51 mouse cellular contexts compared by ENCODE assay signal in genomic region chr16:17943466-17943865, GRCm38 (mm10). TPM values are rescaled to one million over a fixed set of nuclear protein-coding genes. Genes with fewer than 3 reads are reported as not detected.
"Had no signal": no experiment of that assay in that cellular context is flagged by ENCODE, and none has a peak within 500 bp of the region (broad histone marks: within the 10 kb centered on the region; RNA-seq: fewer than 3 reads in every experiment).

No protein-coding gene starts in this region.

- H3K27ac ChIP-seq: heart, embryonic 10.5 days; heart, embryonic 13.5 days; heart, embryonic 15.5 days; hindbrain, embryonic 10.5 days; hindbrain, embryonic 12.5 days; hindbrain, embryonic 13.5 days; hindbrain, embryonic 14.5 days; hindbrain, embryonic 15.5 days; hindbrain, postnatal 0 days; intestine, embryonic 15.5 days; kidney, embryonic 15.5 days; kidney, postnatal 0 days; layer of hippocampus, adult 2 months had no signal

- H3K36me3 ChIP-seq: heart, embryonic 10.5 days; heart, embryonic 12.5 days; heart, embryonic 13.5 days; heart, embryonic 15.5 days; hindbrain, embryonic 10.5 days; hindbrain, embryonic 12.5 days; hindbrain, embryonic 13.5 days; hindbrain, embryonic 15.5 days; intestine, embryonic 15.5 days; kidney, embryonic 15.5 days had no signal

- H3K4me3 ChIP-seq: heart, embryonic 10.5 days; heart, embryonic 12.5 days; heart, embryonic 13.5 days; heart, embryonic 15.5 days; hindbrain, embryonic 10.5 days; hindbrain, embryonic 12.5 days; hindbrain, embryonic 13.5 days; hindbrain, embryonic 15.5 days; intestine, embryonic 15.5 days; kidney, embryonic 15.5 days; layer of hippocampus, adult 2 months had no signal

- H3K4me1 ChIP-seq: heart, embryonic 10.5 days; heart, embryonic 12.5 days; heart, embryonic 15.5 days; hindbrain, embryonic 13.5 days; hindbrain, embryonic 15.5 days had no signal

- DNase-seq: heart, postnatal 10 days; heart, postnatal 14 days; heart, postnatal 4 days; kidney, adult 11 months; kidney, adult 18-20 months; kidney, adult 2 months; kidney, adult 8-10 months; kidney, adult 9 months; kidney, postnatal 10 days; kidney, postnatal 14 days; kidney, postnatal 25 days; kidney, postnatal 36 days; kidney, postnatal 4 days; layer of hippocampus, adult 9-11 months; layer of hippocampus, postnatal 36 days had no signal

- H3K27me3 ChIP-seq: hindbrain, embryonic 12.5 days; hindbrain, embryonic 15.5 days; intestine, embryonic 15.5 days; kidney, embryonic 15.5 days had no signal

RNA-seq across cellular contexts. Expression of gene Gsc2, which starts 28.6 kb away (rescaled TPM):
- total RNA-seq: heart, adult 8-10 months; heart, postnatal 10 days; heart, postnatal 14 days; heart, postnatal 25 days; heart, postnatal 4 days; hematopoietic stem cell, adult 5-6 weeks; layer of hippocampus, adult 18-20 months; layer of hippocampus, adult 2 months; layer of hippocampus, adult 8-10 months; layer of hippocampus, postnatal 10 days; layer of hippocampus, postnatal 14 days; layer of hippocampus, postnatal 25 days; layer of hippocampus, postnatal 36 days; left cerebral cortex, adult 18-20 months had no signal
- polyA plus RNA-seq: heart, embryonic 11.5 days; heart, embryonic 12.5 days; heart, embryonic 13.5 days; heart, embryonic 14.5 days; heart, embryonic 15.5 days; heart, embryonic 16.5 days; heart, postnatal 0 days; hindbrain, embryonic 11.5 days; inflammation-experienced regulatory T-cells, adult 6 months; intestine, embryonic 14.5 days; intestine, embryonic 15.5 days; intestine, embryonic 16.5 days; intestine, postnatal 0 days; kidney, adult 2 months; kidney, embryonic 14.5 days; kidney, embryonic 15.5 days; kidney, embryonic 16.5 days; large intestine, adult 2 months had no signal

RNA-seq across cellular contexts. Expression of gene Vpreb2, which starts 36.8 kb away (rescaled TPM):
- total RNA-seq: heart, adult 8-10 months; heart, postnatal 10 days; heart, postnatal 14 days; heart, postnatal 25 days; heart, postnatal 4 days; hindbrain, postnatal 0 days; layer of hippocampus, adult 2 months; layer of hippocampus, adult 8-10 months; layer of hippocampus, postnatal 10 days; layer of hippocampus, postnatal 25 days; layer of hippocampus, postnatal 36 days had no signal
- polyA plus RNA-seq: heart, embryonic 10.5 days; heart, embryonic 11.5 days; heart, embryonic 12.5 days; heart, embryonic 13.5 days; heart, embryonic 14.5 days; heart, embryonic 15.5 days; heart, embryonic 16.5 days; heart, postnatal 0 days; hindbrain, embryonic 10.5 days; hindbrain, embryonic 11.5 days; hindbrain, embryonic 12.5 days; hindbrain, embryonic 13.5 days; hindbrain, embryonic 14.5 days; hindbrain, embryonic 15.5 days; hindbrain, embryonic 16.5 days; hindbrain, postnatal 0 days; inflammation-experienced regulatory T-cells, adult 6 months; intestine, embryonic 14.5 days; intestine, embryonic 15.5 days; intestine, embryonic 16.5 days; intestine, postnatal 0 days; kidney, adult 2 months; kidney, embryonic 14.5 days; kidney, embryonic 15.5 days; kidney, embryonic 16.5 days; kidney, postnatal 0 days; large intestine, adult 2 months had no signal

RNA-seq across cellular contexts. Expression of gene Tssk2, which starts 45.0 kb away (rescaled TPM):
- total RNA-seq: heart, postnatal 10 days; heart, postnatal 14 days; heart, postnatal 25 days; heart, postnatal 4 days; hematopoietic stem cell, adult 5-6 weeks; hindbrain, postnatal 0 days; layer of hippocampus, adult 18-20 months; layer of hippocampus, adult 2 months; layer of hippocampus, adult 8-10 months; layer of hippocampus, postnatal 10 days; layer of hippocampus, postnatal 14 days; layer of hippocampus, postnatal 25 days; layer of hippocampus, postnatal 36 days; left cerebral cortex, adult 18-20 months had no signal
- polyA plus RNA-seq: heart, embryonic 10.5 days; heart, embryonic 12.5 days; heart, embryonic 13.5 days; heart, embryonic 14.5 days; heart, embryonic 15.5 days; heart, embryonic 16.5 days; heart, postnatal 0 days; hindbrain, embryonic 10.5 days; hindbrain, embryonic 11.5 days; hindbrain, embryonic 13.5 days; hindbrain, embryonic 14.5 days; hindbrain, embryonic 15.5 days; hindbrain, postnatal 0 days; intestine, embryonic 14.5 days; intestine, embryonic 15.5 days; intestine, embryonic 16.5 days; intestine, postnatal 0 days; kidney, embryonic 14.5 days; kidney, embryonic 15.5 days; kidney, embryonic 16.5 days; kidney, postnatal 0 days; large intestine, adult 2 months had no signal
